Mouse (Mus musculus): ENCODE measurements at regions not wholly inside any gene's neighbourhood (a gene's known extent, or its start where the extent isn't known, plus 50 kb on each side); places are given as distances from the start of the nearest gene placed in this dataset.

- Histone ChIP-seq H3K36me3 (ENCODE audit: control insufficient read depth, insufficient read depth, low read length) (no peaks in the 10 kb centered on the region), H3K27ac (replicated peaks; ENCODE audit: low read depth, low read length) (no peak overlapping the region), H3K9ac (ENCODE audit: low read length) (no peak overlapping the region), H3K4me2 (ENCODE audit: low read depth, severe bottlenecking) (no peak overlapping the region), H3K4me3 (ENCODE audit: low read depth, low read length) (no peak overlapping the region), H3K9me3 (ENCODE audit: control insufficient read depth, low read length) (no peaks in the 10 kb centered on the region), H3K27me3 (ENCODE audit: control insufficient read depth, insufficient read depth, low read length) (peaks cover 21% of the 10 kb centered on the region), H3K4me1 (ENCODE audit: control insufficient read depth, insufficient read depth, low read length) (no peaks in the 10 kb centered on the region)
- 89% methylated on average over 6 of the region's 6 CpGs for WGBS
- DNase-seq (ENCODE audit: low spot score) (no peak), ATAC-seq (ENCODE audit: insufficient number of reproducible peaks, low FRiP score, low TSS enrichment, low read depth) (no peak)
Measured at GRCm38 (mm10) chr2:115126625-115127369, 454.7 kb upstream of the BC052040 start.

- 37% methylated on average over 2 of the region's 2 CpGs for WGBS
- H3K9me3 ChIP-seq (ENCODE audit: control insufficient read depth, low read length) = no peaks in the 10 kb centered on the region
- peaks cover 23% of the 10 kb centered on the region for H3K27me3 ChIP-seq (ENCODE audit: control insufficient read depth, insufficient read depth, low read length)
- no peak overlapping the region for H3K4me2 ChIP-seq (ENCODE audit: low read depth, severe bottlenecking)
- no peak overlapping the region for H3K27ac ChIP-seq (replicated peaks; ENCODE audit: low read depth, low read length)
- H3K4me1 ChIP-seq (ENCODE audit: control insufficient read depth, insufficient read depth, low read length) = no peaks in the 10 kb centered on the region
- DNase-seq (ENCODE audit: low spot score) (no peak), ATAC-seq (ENCODE audit: insufficient number of reproducible peaks, low FRiP score, low TSS enrichment, low read depth) (no peak)
- no peak overlapping the region for H3K9ac ChIP-seq (ENCODE audit: low read length)
- H3K36me3 ChIP-seq (ENCODE audit: control insufficient read depth, insufficient read depth, low read length) = no peaks in the 10 kb centered on the region
- no peak overlapping the region for H3K4me3 ChIP-seq (ENCODE audit: low read depth, low read length)
Measured at GRCm38 (mm10) chr2:115131746-115132145, 449.8 kb upstream of the BC052040 start.

- 11% methylated on average over 1 of the region's 1 CpGs for WGBS
- ATAC-seq (ENCODE audit: insufficient number of reproducible peaks, low FRiP score, low TSS enrichment, low read depth) (peak; percentile 73), DNase-seq (ENCODE audit: low spot score) (peak; percentile 24)
- Histone ChIP-seq H3K9me3 (ENCODE audit: control insufficient read depth, low read length) (no peaks in the 10 kb centered on the region), H3K4me2 (ENCODE audit: low read depth, severe bottlenecking) (no peak overlapping the region), H3K27ac (replicated peaks; ENCODE audit: low read depth, low read length) (no peak overlapping the region), H3K27me3 (ENCODE audit: control insufficient read depth, insufficient read depth, low read length) (peaks cover 22% of the 10 kb centered on the region), H3K4me1 (ENCODE audit: control insufficient read depth, insufficient read depth, low read length) (no peaks in the 10 kb centered on the region), H3K36me3 (ENCODE audit: control insufficient read depth, insufficient read depth, low read length) (no peaks in the 10 kb centered on the region), H3K4me3 (ENCODE audit: low read depth, low read length) (no peak overlapping the region), H3K9ac (ENCODE audit: low read length) (no peak overlapping the region)
Measured at GRCm38 (mm10) chr2:115132165-115132592, 449.3 kb upstream of the BC052040 start.

GRCm38 (mm10) chr2:115141416-115141815 lies 440.1 kb upstream of the BC052040 start:
- H3K27ac ChIP-seq (replicated peaks; ENCODE audit: low read depth, low read length) = no peak overlapping the region
- no peak overlapping the region for H3K9ac ChIP-seq (ENCODE audit: low read length)
- H3K4me2 ChIP-seq (ENCODE audit: low read depth, severe bottlenecking) = no peak overlapping the region
- H3K4me3 ChIP-seq (ENCODE audit: low read depth, low read length) = no peak overlapping the region
- peaks cover 5% of the 10 kb centered on the region; the same call in 1 of the 2 replicates for H3K27me3 ChIP-seq (ENCODE audit: control insufficient read depth, insufficient read depth, low read length)
- ATAC-seq (ENCODE audit: insufficient number of reproducible peaks, low FRiP score, low TSS enrichment, low read depth) (no peak), DNase-seq (ENCODE audit: low spot score) (no peak)
- no peaks in the 10 kb centered on the region for H3K9me3 ChIP-seq (ENCODE audit: control insufficient read depth, low read length)
- H3K4me1 ChIP-seq (ENCODE audit: control insufficient read depth, insufficient read depth, low read length) = no peaks in the 10 kb centered on the region
- no peaks in the 10 kb centered on the region for H3K36me3 ChIP-seq (ENCODE audit: control insufficient read depth, insufficient read depth, low read length)

GRCm38 (mm10) chr2:115172111-115172510 lies 409.4 kb upstream of the BC052040 start:
- H3K4me3 ChIP-seq (ENCODE audit: low read depth, low read length) = no peak overlapping the region
- H3K27me3 ChIP-seq (ENCODE audit: control insufficient read depth, insufficient read depth, low read length) = no peaks in the 10 kb centered on the region
- DNase-seq (ENCODE audit: low spot score) = no peak
- H3K9ac ChIP-seq (ENCODE audit: low read length) = no peak overlapping the region
- H3K4me2 ChIP-seq (ENCODE audit: low read depth, severe bottlenecking) = no peak overlapping the region
- H3K4me1 ChIP-seq (ENCODE audit: control insufficient read depth, insufficient read depth, low read length) = no peaks in the 10 kb centered on the region
- H3K27ac ChIP-seq (replicated peaks; ENCODE audit: low read depth, low read length) = no peak overlapping the region
- 81% methylated on average over 5 of the region's 5 CpGs for WGBS
- no peak for ATAC-seq (ENCODE audit: insufficient number of reproducible peaks, low FRiP score, low TSS enrichment, low read depth)
- no peaks in the 10 kb centered on the region for H3K36me3 ChIP-seq (ENCODE audit: control insufficient read depth, insufficient read depth, low read length)
- H3K9me3 ChIP-seq (ENCODE audit: control insufficient read depth, low read length) = no peaks in the 10 kb centered on the region

DNA sequence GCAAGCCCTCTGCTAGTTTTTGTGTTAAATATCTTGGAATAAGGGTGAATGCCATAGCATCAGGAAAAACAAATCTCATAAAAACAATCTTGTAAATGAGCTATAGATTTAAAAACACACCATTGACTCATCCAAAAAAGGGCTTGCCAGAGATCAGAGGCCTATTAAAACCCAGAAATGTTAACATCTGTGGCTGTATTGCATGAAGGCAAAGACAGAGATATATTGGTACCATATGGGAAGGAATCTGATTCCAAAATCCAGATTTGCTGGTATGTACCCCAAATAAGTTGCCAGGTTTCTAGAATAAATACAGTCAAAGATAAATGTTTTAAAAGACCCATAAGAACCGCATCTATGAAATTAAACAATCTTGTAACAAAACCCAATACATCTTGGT lies 404.4 kb upstream of the BC052040 start:
- H3K36me3 ChIP-seq (ENCODE audit: control insufficient read depth, insufficient read depth, low read length) = no peaks in the 10 kb centered on the region
- H3K9ac ChIP-seq (ENCODE audit: low read length) = no peak overlapping the region
- DNase-seq (ENCODE audit: low spot score) (no peak), ATAC-seq (ENCODE audit: insufficient number of reproducible peaks, low FRiP score, low TSS enrichment, low read depth) (no peak)
- H3K9me3 ChIP-seq (ENCODE audit: control insufficient read depth, low read length) = no peaks in the 10 kb centered on the region
- H3K27me3 ChIP-seq (ENCODE audit: control insufficient read depth, insufficient read depth, low read length) = no peaks in the 10 kb centered on the region
- H3K4me3 ChIP-seq (ENCODE audit: low read depth, low read length) = no peak overlapping the region
- no peak overlapping the region for H3K4me2 ChIP-seq (ENCODE audit: low read depth, severe bottlenecking)
- H3K27ac ChIP-seq (replicated peaks; ENCODE audit: low read depth, low read length) = no peak overlapping the region
- no peaks in the 10 kb centered on the region for H3K4me1 ChIP-seq (ENCODE audit: control insufficient read depth, insufficient read depth, low read length)
- 92% methylated on average over 1 of the region's 1 CpGs for WGBS

GRCm38 (mm10) chr2:115177896-115178295 lies 403.6 kb upstream of the BC052040 start:
- no peaks in the 10 kb centered on the region for H3K27me3 ChIP-seq (ENCODE audit: control insufficient read depth, insufficient read depth, low read length)
- H3K27ac ChIP-seq (replicated peaks; ENCODE audit: low read depth, low read length) = no peak overlapping the region
- no peak overlapping the region for H3K4me2 ChIP-seq (ENCODE audit: low read depth, severe bottlenecking)
- WGBS = 67% methylated on average over 1 of the region's 1 CpGs
- DNase-seq (ENCODE audit: low spot score) (no peak), ATAC-seq (ENCODE audit: insufficient number of reproducible peaks, low FRiP score, low TSS enrichment, low read depth) (no peak)
- H3K9me3 ChIP-seq (ENCODE audit: control insufficient read depth, low read length) = no peaks in the 10 kb centered on the region
- H3K36me3 ChIP-seq (ENCODE audit: control insufficient read depth, insufficient read depth, low read length) = no peaks in the 10 kb centered on the region
- H3K9ac ChIP-seq (ENCODE audit: low read length) = no peak overlapping the region
- H3K4me3 ChIP-seq (ENCODE audit: low read depth, low read length) = no peak overlapping the region
- H3K4me1 ChIP-seq (ENCODE audit: control insufficient read depth, insufficient read depth, low read length) = no peaks in the 10 kb centered on the region

DNA sequence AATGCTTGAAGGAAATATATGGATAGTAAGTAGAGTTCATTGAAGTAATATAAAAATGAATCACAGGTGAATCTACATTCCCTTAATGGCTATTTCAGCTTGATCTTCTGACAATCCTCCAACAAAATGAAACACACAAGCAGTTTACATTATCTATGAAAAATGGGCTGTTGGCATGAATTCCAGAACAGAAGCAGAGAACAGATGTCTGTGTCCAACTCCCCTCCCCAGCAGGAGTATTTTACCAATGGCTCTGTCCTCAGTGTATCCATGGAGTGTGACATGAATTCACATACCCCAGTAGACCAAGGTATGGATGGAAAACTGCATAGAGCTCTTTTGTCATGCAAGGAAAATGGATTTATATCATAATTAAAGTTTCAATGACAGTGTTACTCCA lies 370.3 kb upstream of the BC052040 start:
- Histone ChIP-seq H3K4me3 (ENCODE audit: low read depth, low read length) (no peak overlapping the region), H3K27me3 (ENCODE audit: control insufficient read depth, insufficient read depth, low read length) (no peaks in the 10 kb centered on the region), H3K4me1 (ENCODE audit: control insufficient read depth, insufficient read depth, low read length) (no peaks in the 10 kb centered on the region; the same call in 1 of the 2 replicates), H3K9ac (ENCODE audit: low read length) (no peak overlapping the region), H3K36me3 (ENCODE audit: control insufficient read depth, insufficient read depth, low read length) (no peaks in the 10 kb centered on the region), H3K27ac (replicated peaks; ENCODE audit: low read depth, low read length) (no peak overlapping the region), H3K9me3 (ENCODE audit: control insufficient read depth, low read length) (no peaks in the 10 kb centered on the region), H3K4me2 (ENCODE audit: low read depth, severe bottlenecking) (no peak overlapping the region)
- DNase-seq (ENCODE audit: low spot score) (no peak), ATAC-seq (ENCODE audit: insufficient number of reproducible peaks, low FRiP score, low TSS enrichment, low read depth) (no peak)

Data from limb, embryonic 11.5 days (tissue).